Mouse (Mus musculus): ENCODE data around the gene Olfr734. TPM values are rescaled to one million over a fixed set of nuclear protein-coding genes. Genes with fewer than 3 reads are reported as not detected.

The Olfr734 gene
- polyA plus RNA-seq (2015; fragmentation: Illumina TruSeq; extraction: RNeasy Lipid Tissue Mini Kit (QIAGEN cat#74804); ENCODE audit: insufficient read depth, low read depth, low replicate concordance): not detected

GRCm38 (mm10) chr14:50326661-50327060 is at the start of gene Olfr734:
Gene Olfr734 (minus strand): TSS chr14:50326761.

GRCm38 (mm10) chr14:50357593-50357992 is 31.0 kb upstream of the Olfr734 start, which contains the start of gene Tlr11:
Gene Tlr11 (plus strand): TSS chr14:50357914.

GRCm38 (mm10) chr14:50348796-50349195 is 22.2 kb upstream of the Olfr734 start, which contains the start of gene Olfr735:
Gene Olfr735 (minus strand): TSS chr14:50348872.

GRCm38 (mm10) chr14:50301422-50301821 is 25.1 kb downstream of the Olfr734 start, which contains the start of gene Olfr733:
Gene Olfr733 (minus strand): TSS chr14:50301522.

GRCm38 (mm10) chr14:50284106-50284505 is 42.5 kb downstream of the Olfr734 start, which contains the start of gene Olfr732:
Gene Olfr732 (minus strand): TSS chr14:50284206.

Other genes with a start within 250 kb of the Olfr734 start
- gene Olfr726, start 235.8 kb downstream of the Olfr734 start, polyA plus RNA-seq (2015; fragmentation: Illumina TruSeq; extraction: RNeasy Lipid Tissue Mini Kit (QIAGEN cat#74804); ENCODE audit: insufficient read depth, low read depth, low replicate concordance): not detected
- gene Olfr727, start 203.6 kb downstream of the Olfr734 start, polyA plus RNA-seq (2015; fragmentation: Illumina TruSeq; extraction: RNeasy Lipid Tissue Mini Kit (QIAGEN cat#74804); ENCODE audit: insufficient read depth, low read depth, low replicate concordance): not detected
- not detected for gene Olfr728, start 184.1 kb downstream of the Olfr734 start, polyA plus RNA-seq (2015; fragmentation: Illumina TruSeq; extraction: RNeasy Lipid Tissue Mini Kit (QIAGEN cat#74804); ENCODE audit: insufficient read depth, low read depth, low replicate concordance)
- not detected for gene Olfr729, start 173.9 kb downstream of the Olfr734 start, polyA plus RNA-seq (2015; fragmentation: Illumina TruSeq; extraction: RNeasy Lipid Tissue Mini Kit (QIAGEN cat#74804); ENCODE audit: insufficient read depth, low read depth, low replicate concordance)
- not detected for gene Olfr730, start 138.6 kb downstream of the Olfr734 start, polyA plus RNA-seq (2015; fragmentation: Illumina TruSeq; extraction: RNeasy Lipid Tissue Mini Kit (QIAGEN cat#74804); ENCODE audit: insufficient read depth, low read depth, low replicate concordance)
- not detected for gene Olfr731, start 84.9 kb downstream of the Olfr734 start, polyA plus RNA-seq (2015; fragmentation: Illumina TruSeq; extraction: RNeasy Lipid Tissue Mini Kit (QIAGEN cat#74804); ENCODE audit: insufficient read depth, low read depth, low replicate concordance)
- gene Olfr732, start 42.6 kb downstream of the Olfr734 start, polyA plus RNA-seq (2015; fragmentation: Illumina TruSeq; extraction: RNeasy Lipid Tissue Mini Kit (QIAGEN cat#74804); ENCODE audit: insufficient read depth, low read depth, low replicate concordance): not detected
- not detected for gene Olfr733, start 25.2 kb downstream of the Olfr734 start, polyA plus RNA-seq (2015; fragmentation: Illumina TruSeq; extraction: RNeasy Lipid Tissue Mini Kit (QIAGEN cat#74804); ENCODE audit: insufficient read depth, low read depth, low replicate concordance)
- not detected for gene Olfr735, start 22.1 kb upstream of the Olfr734 start, polyA plus RNA-seq (2015; fragmentation: Illumina TruSeq; extraction: RNeasy Lipid Tissue Mini Kit (QIAGEN cat#74804); ENCODE audit: insufficient read depth, low read depth, low replicate concordance)
- gene Tlr11, start 31.2 kb upstream of the Olfr734 start, polyA plus RNA-seq (2015; fragmentation: Illumina TruSeq; extraction: RNeasy Lipid Tissue Mini Kit (QIAGEN cat#74804); ENCODE audit: insufficient read depth, low read depth, low replicate concordance): not detected
- not detected for gene Olfr736, start 54.4 kb upstream of the Olfr734 start, polyA plus RNA-seq (2015; fragmentation: Illumina TruSeq; extraction: RNeasy Lipid Tissue Mini Kit (QIAGEN cat#74804); ENCODE audit: insufficient read depth, low read depth, low replicate concordance)
- not detected for gene Olfr738, start 80.8 kb upstream of the Olfr734 start, polyA plus RNA-seq (2015; fragmentation: Illumina TruSeq; extraction: RNeasy Lipid Tissue Mini Kit (QIAGEN cat#74804); ENCODE audit: insufficient read depth, low read depth, low replicate concordance)
- gene Olfr739, start 91.9 kb upstream of the Olfr734 start, polyA plus RNA-seq (2015; fragmentation: Illumina TruSeq; extraction: RNeasy Lipid Tissue Mini Kit (QIAGEN cat#74804); ENCODE audit: insufficient read depth, low read depth, low replicate concordance): not detected
- gene Olfr740, start 118.8 kb upstream of the Olfr734 start, polyA plus RNA-seq (2015; fragmentation: Illumina TruSeq; extraction: RNeasy Lipid Tissue Mini Kit (QIAGEN cat#74804); ENCODE audit: insufficient read depth, low read depth, low replicate concordance): not detected
- not detected for gene Olfr741, start 146.0 kb upstream of the Olfr734 start, polyA plus RNA-seq (2015; fragmentation: Illumina TruSeq; extraction: RNeasy Lipid Tissue Mini Kit (QIAGEN cat#74804); ENCODE audit: insufficient read depth, low read depth, low replicate concordance)
- gene Olfr742, start 176.8 kb upstream of the Olfr734 start, polyA plus RNA-seq (2015; fragmentation: Illumina TruSeq; extraction: RNeasy Lipid Tissue Mini Kit (QIAGEN cat#74804); ENCODE audit: insufficient read depth, low read depth, low replicate concordance): not detected
- gene Olfr743, start 195.1 kb upstream of the Olfr734 start, polyA plus RNA-seq (2015; fragmentation: Illumina TruSeq; extraction: RNeasy Lipid Tissue Mini Kit (QIAGEN cat#74804); ENCODE audit: insufficient read depth, low read depth, low replicate concordance): not detected